Mouse (Mus musculus): ENCODE data around the gene Uck2.

The Uck2 gene

GRCm38 (mm10) chr1:167205177-167205750 is 79.9 kb downstream of the Uck2 start:
- no peak for DNase-seq

GRCm38 (mm10) chr1:167204421-167204820 is 80.7 kb downstream of the Uck2 start:
- DNase-seq: no peak

DNA sequence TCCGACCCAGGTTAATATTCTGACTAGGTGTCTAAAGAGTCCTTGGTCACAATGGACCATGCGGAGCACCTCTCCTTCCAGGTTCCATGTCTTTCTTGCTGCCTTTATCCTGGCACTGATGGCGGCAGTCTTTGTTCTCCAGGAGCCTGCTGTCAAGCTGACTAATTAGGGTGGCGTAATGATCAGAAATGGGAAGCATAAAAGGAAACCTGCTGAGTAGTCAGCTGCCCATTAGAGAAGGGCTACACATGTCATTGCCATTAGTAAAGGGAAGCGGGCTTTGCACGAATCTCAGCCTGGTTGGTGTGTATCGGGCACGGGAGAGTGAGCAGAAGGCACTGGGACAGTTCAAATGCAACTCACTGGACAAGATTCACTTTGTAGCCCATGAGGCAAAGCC is 90.4 kb downstream of the Uck2 start:
- no peak for DNase-seq

GRCm38 (mm10) chr1:167187791-167188190 is 97.3 kb downstream of the Uck2 start:
- DNase-seq: no peak

GRCm38 (mm10) chr1:167181919-167182616 is 103.1 kb downstream of the Uck2 start:
- peak; percentile 21 for DNase-seq
